Mouse (Mus musculus): ENCODE results near the gene Gm3424. TPM values are rescaled to one million over a fixed set of nuclear protein-coding genes. Genes with fewer than 3 reads are reported as not detected.
"Not testable (repeated sequence)": the region's sequence is repeated elsewhere in the genome, so short reads cannot be mapped to it uniquely, and the experiment has no call there.

The Gm3424 gene
- not detected in 2 replicates for polyA plus RNA-seq (2012; rRNA removed)

- DNase-seq; H3K4me3 ChIP-seq (replicated peaks; ENCODE audit: extremely low read depth, low read depth, low read length); H3K4me1 ChIP-seq (ENCODE audit: control insufficient read depth, insufficient read depth, low read length): not testable (repeated sequence)
- no CpG with 5 or more reads among the region's 3 CpGs for WGBS
Observed at GRCm38 (mm10) chr14:5830229-5830628, at the start of gene Gm3424. Gene Gm3424, minus strand, starts transcription at chr14:5830329.

- under 1% methylated on average over 27 of the region's 28 CpGs for WGBS
- not testable (repeated sequence) for H3K4me3 ChIP-seq (replicated peaks; ENCODE audit: extremely low read depth, low read depth, low read length); H3K4me1 ChIP-seq (ENCODE audit: control insufficient read depth, insufficient read depth, low read length); DNase-seq
Observed at GRCm38 (mm10) chr14:5879791-5880190, 49.7 kb upstream of the Gm3424 start.

- TF ChIP-seq CTCF (IDR thresholded peaks at IDR 0.05; ENCODE audit: insufficient read depth, low read length): peak; percentile 61
- not testable (repeated sequence) for H3K4me1 ChIP-seq (ENCODE audit: control insufficient read depth, insufficient read depth, low read length); H3K4me3 ChIP-seq (replicated peaks; ENCODE audit: extremely low read depth, low read depth, low read length)
- peak; percentile 9 for DNase-seq
- 8% methylated on average over 7 of the region's 11 CpGs for WGBS
Observed at GRCm38 (mm10) chr14:5879136-5879535, 49.0 kb upstream of the Gm3424 start.

GRCm38 (mm10) chr14:5855911-5856310 lies 25.8 kb upstream of the Gm3424 start:
- DNase-seq; H3K4me1 ChIP-seq (ENCODE audit: control insufficient read depth, insufficient read depth, low read length); H3K4me3 ChIP-seq (replicated peaks; ENCODE audit: extremely low read depth, low read depth, low read length): not testable (repeated sequence)
- 67% methylated on average over 3 of the region's 3 CpGs for WGBS

GRCm38 (mm10) chr14:5812699-5813356 lies 17.3 kb downstream of the Gm3424 start:
- H3K4me3 ChIP-seq (replicated peaks; ENCODE audit: extremely low read depth, low read depth, low read length); DNase-seq; H3K4me1 ChIP-seq (ENCODE audit: control insufficient read depth, insufficient read depth, low read length): not testable (repeated sequence)
- WGBS: no CpG with 5 or more reads among the region's 47 CpGs

- WGBS: no CpG with 5 or more reads among the region's 3 CpGs
- H3K4me3 ChIP-seq (replicated peaks; ENCODE audit: extremely low read depth, low read depth, low read length); DNase-seq; H3K4me1 ChIP-seq (ENCODE audit: control insufficient read depth, insufficient read depth, low read length): not testable (repeated sequence)
Observed at GRCm38 (mm10) chr14:5807882-5808281, 22.2 kb downstream of the Gm3424 start, which contains the start of gene Gm3383. Gene Gm3383, minus strand, starts transcription at chr14:5807982.

Other genes starting within 250 kb of the Gm3424 start
- gene Gm8265, start 197.3 kb downstream of the Gm3424 start, polyA plus RNA-seq (2012; rRNA removed): not detected in 2 replicates
- not detected in 2 replicates for gene Gm9603, start 142.9 kb downstream of the Gm3424 start, polyA plus RNA-seq (2012; rRNA removed)
- 0.43 and 0.72 TPM in 2 replicates for gene Gm3373, start 88.8 kb downstream of the Gm3424 start, polyA plus RNA-seq (2012; rRNA removed)
- gene Gm3383, start 22.3 kb downstream of the Gm3424 start, polyA plus RNA-seq (2012; rRNA removed): 0.20 and 0.26 TPM in 2 replicates
- not detected in 2 replicates for gene Gm8237, start 50.1 kb upstream of the Gm3424 start, polyA plus RNA-seq (2012; rRNA removed)
- 0.05 TPM in 1 of 2 replicates, not detected in the other for gene Gm3248, start 131.4 kb upstream of the Gm3424 start, polyA plus RNA-seq (2012; rRNA removed)
- not detected in 2 replicates for gene Gm3453, start 148.8 kb upstream of the Gm3424 start, polyA plus RNA-seq (2012; rRNA removed)
- not detected in 2 replicates for gene Gm6337, start 227.9 kb upstream of the Gm3424 start, polyA plus RNA-seq (2012; rRNA removed)

Data from lung, adult 2 months (tissue).